Mouse (Mus musculus): Measurements from ENCODE around the gene Lamb1. TPM values are rescaled to one million over a fixed set of nuclear protein-coding genes. Genes with fewer than 3 reads are reported as not detected.

Lamb1 gene
- total and polyA plus RNA-seq, 3 experiments, result 0.11 TPM; not detected in 2

DNA sequence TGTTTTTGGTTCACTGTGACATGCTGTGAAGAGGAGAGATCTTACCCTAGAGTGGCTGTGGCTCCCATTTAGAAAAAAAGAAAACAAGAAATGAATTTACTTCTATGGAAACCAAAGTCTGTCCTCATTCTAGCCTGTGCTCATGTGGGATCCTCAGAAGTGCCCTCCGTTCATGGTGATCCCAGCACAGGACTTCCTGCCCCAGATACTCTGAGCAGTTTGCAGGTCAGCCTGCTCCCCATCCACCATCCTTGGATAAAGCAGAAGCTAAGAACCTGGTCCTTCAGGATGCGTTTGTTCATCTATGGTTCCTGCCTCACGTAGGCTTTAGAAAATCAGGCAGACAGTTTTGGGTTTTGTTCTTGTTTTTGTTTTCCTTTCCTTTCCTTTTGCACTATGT lies 3.3 kb downstream of the Lamb1 start:
- H3K27me3 ChIP-seq (ENCODE audit: insufficient read depth, low read length), result peaks cover 20% of the 10 kb centered on the region; the same call in 1 of the 2 replicates
- no peak overlapping the region for H3K4me3 ChIP-seq (ENCODE audit: low read depth, low read length)
- H3K9me3 ChIP-seq (replicated peaks), result no peaks in the 10 kb centered on the region
- no peak for TF ChIP-seq GATA2 (IDR thresholded peaks at IDR 0.05; ENCODE audit: borderline replicate concordance, low read depth, low read length)
- TF ChIP-seq CTCF (IDR thresholded peaks at IDR 0.05; ENCODE audit: low read depth, low read length), result no peak
- TF ChIP-seq GATA1 (IDR thresholded peaks at IDR 0.05; ENCODE audit: borderline replicate concordance, low read length), result no peak
- no peak for TF ChIP-seq TAL1 (conservative IDR thresholded peaks at IDR 0.05; ENCODE audit: low read depth, low read length)
- no peak for TF ChIP-seq POLR2AphosphoS5 (IDR thresholded peaks at IDR 0.05; ENCODE audit: insufficient replicate concordance, low read depth, low read length)
- no peaks in the 10 kb centered on the region for H3K4me1 ChIP-seq (ENCODE audit: insufficient read depth, low read depth, low read length)
- DNase-seq (ENCODE audit: low spot score) (no peak), ATAC-seq (ENCODE audit: extremely low read depth, insufficient number of reproducible peaks, low FRiP score, poor library complexity, severe bottlenecking) (no peak)
- no peaks in the 10 kb centered on the region for H3K36me3 ChIP-seq (replicated peaks)

DNA sequence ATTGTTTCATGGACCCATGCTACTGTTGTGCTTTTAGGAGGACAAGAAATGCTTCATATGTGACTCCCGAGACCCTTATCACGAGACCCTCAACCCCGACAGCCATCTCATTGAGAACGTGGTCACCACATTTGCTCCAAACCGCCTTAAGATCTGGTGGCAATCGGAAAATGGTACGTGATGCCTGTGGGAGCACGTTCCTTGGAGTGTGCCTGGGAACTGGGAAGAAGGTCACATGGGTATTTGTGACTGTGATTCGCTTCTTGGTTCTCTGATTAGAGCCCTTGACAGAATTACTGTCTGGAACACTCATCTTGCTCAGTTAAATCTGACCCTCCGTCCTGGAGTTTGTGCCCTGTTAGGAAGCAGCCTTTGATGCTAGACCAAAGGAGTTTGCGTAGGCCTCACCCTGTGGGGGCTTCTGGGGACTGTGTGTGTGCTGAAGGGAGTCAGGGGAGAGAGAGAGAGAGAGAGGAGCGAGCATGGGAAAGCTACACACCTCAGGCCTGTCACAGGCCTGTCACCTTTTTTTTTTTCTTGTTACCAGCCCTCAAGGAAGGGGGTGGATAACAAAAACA lies 4.1 kb downstream of the Lamb1 start:
- DNase-seq (ENCODE audit: low spot score) (no peak), ATAC-seq (ENCODE audit: extremely low read depth, insufficient number of reproducible peaks, low FRiP score, poor library complexity, severe bottlenecking) (no peak)

DNA sequence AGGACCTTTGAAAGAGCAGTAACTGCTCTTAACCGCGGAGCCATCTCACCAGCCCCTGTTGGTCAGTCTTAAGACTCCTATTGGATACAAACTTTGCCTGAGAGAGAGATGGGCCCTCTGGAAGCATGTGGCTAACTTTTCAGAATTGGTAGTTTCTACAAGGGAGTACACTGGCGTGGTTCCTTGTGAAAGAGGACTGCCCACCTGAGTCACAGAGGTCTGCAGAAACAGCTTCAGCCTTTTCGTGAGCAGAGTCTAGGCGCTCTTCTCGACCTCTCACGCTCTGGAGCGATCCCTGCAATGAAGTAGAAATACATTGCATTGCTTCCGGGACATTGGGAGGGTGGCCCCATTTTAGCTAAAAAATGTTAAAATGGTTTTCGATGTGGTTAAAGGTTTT lies 5.3 kb downstream of the Lamb1 start:
- Histone ChIP-seq H3K4me1 (ENCODE audit: insufficient read depth, low read depth, low read length) (no peaks in the 10 kb centered on the region), H3K36me3 (replicated peaks) (no peaks in the 10 kb centered on the region), H3K9me3 (replicated peaks) (no peaks in the 10 kb centered on the region), H3K27me3 (ENCODE audit: insufficient read depth, low read length) (peaks cover 13% of the 10 kb centered on the region; the same call in 1 of the 2 replicates), H3K4me3 (ENCODE audit: low read depth, low read length) (no peak overlapping the region)
- no peak for TF ChIP-seq GATA1 (IDR thresholded peaks at IDR 0.05; ENCODE audit: borderline replicate concordance, low read length)
- no peak for TF ChIP-seq CTCF (IDR thresholded peaks at IDR 0.05; ENCODE audit: low read depth, low read length)
- TF ChIP-seq POLR2AphosphoS5 (IDR thresholded peaks at IDR 0.05; ENCODE audit: insufficient replicate concordance, low read depth, low read length), result no peak
- TF ChIP-seq TAL1 (conservative IDR thresholded peaks at IDR 0.05; ENCODE audit: low read depth, low read length), result no peak
- no peak for TF ChIP-seq GATA2 (IDR thresholded peaks at IDR 0.05; ENCODE audit: borderline replicate concordance, low read depth, low read length)
- DNase-seq (ENCODE audit: low spot score), result no peak
- no peak for ATAC-seq (ENCODE audit: extremely low read depth, insufficient number of reproducible peaks, low FRiP score, poor library complexity, severe bottlenecking)

More for the DNA sequence above, 4.1 kb downstream of the Lamb1 start:
- H3K4me1 ChIP-seq (ENCODE audit: insufficient read depth, low read depth, low read length), result no peaks in the 10 kb centered on the region
- H3K27me3 ChIP-seq (ENCODE audit: insufficient read depth, low read length), result peaks cover 20% of the 10 kb centered on the region; the same call in 1 of the 2 replicates
- no peak overlapping the region for H3K4me3 ChIP-seq (ENCODE audit: low read depth, low read length)
- no peaks in the 10 kb centered on the region for H3K9me3 ChIP-seq (replicated peaks)
- no peak for TF ChIP-seq CTCF (IDR thresholded peaks at IDR 0.05; ENCODE audit: low read depth, low read length)
- TF ChIP-seq TAL1 (conservative IDR thresholded peaks at IDR 0.05; ENCODE audit: low read depth, low read length), result no peak
- no peak for TF ChIP-seq GATA1 (IDR thresholded peaks at IDR 0.05; ENCODE audit: borderline replicate concordance, low read length)
- TF ChIP-seq POLR2AphosphoS5 (IDR thresholded peaks at IDR 0.05; ENCODE audit: insufficient replicate concordance, low read depth, low read length), result no peak
- no peak for TF ChIP-seq GATA2 (IDR thresholded peaks at IDR 0.05; ENCODE audit: borderline replicate concordance, low read depth, low read length)
- no peaks in the 10 kb centered on the region for H3K36me3 ChIP-seq (replicated peaks)

DNA sequence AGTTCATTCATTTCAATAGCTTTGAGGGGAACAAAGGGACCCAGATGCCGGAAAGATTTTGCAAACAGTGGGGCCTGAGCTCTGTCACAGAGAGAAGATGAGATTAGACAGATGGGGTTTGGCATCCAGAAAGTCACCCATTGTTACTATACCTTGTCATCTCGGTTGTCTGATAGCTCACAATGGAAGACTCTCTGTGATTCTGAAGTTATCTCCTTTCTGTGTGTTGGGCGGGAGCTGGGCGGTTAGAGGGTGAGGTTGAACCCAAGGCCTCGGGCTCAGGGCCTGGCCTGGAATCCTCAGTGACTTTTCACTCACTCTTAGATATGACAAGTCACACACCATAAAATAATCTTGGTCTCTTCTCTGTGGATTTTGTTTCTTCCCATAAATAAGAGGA lies 5.7 kb downstream of the Lamb1 start:
- TF ChIP-seq GATA1 (IDR thresholded peaks at IDR 0.05; ENCODE audit: borderline replicate concordance, low read length) (no peak), TAL1 (conservative IDR thresholded peaks at IDR 0.05; ENCODE audit: low read depth, low read length) (no peak), POLR2AphosphoS5 (IDR thresholded peaks at IDR 0.05; ENCODE audit: insufficient replicate concordance, low read depth, low read length) (no peak), GATA2 (IDR thresholded peaks at IDR 0.05; ENCODE audit: borderline replicate concordance, low read depth, low read length) (no peak), CTCF (IDR thresholded peaks at IDR 0.05; ENCODE audit: low read depth, low read length) (no peak)
- H3K4me1 ChIP-seq (ENCODE audit: insufficient read depth, low read depth, low read length), result no peaks in the 10 kb centered on the region
- no peaks in the 10 kb centered on the region for H3K36me3 ChIP-seq (replicated peaks)
- no peaks in the 10 kb centered on the region for H3K9me3 ChIP-seq (replicated peaks)
- ATAC-seq (ENCODE audit: extremely low read depth, insufficient number of reproducible peaks, low FRiP score, poor library complexity, severe bottlenecking) (no peak), DNase-seq (ENCODE audit: low spot score) (no peak)
- peaks cover 9% of the 10 kb centered on the region; the same call in 1 of the 2 replicates for H3K27me3 ChIP-seq (ENCODE audit: insufficient read depth, low read length)
- no peak overlapping the region for H3K4me3 ChIP-seq (ENCODE audit: low read depth, low read length)

DNA sequence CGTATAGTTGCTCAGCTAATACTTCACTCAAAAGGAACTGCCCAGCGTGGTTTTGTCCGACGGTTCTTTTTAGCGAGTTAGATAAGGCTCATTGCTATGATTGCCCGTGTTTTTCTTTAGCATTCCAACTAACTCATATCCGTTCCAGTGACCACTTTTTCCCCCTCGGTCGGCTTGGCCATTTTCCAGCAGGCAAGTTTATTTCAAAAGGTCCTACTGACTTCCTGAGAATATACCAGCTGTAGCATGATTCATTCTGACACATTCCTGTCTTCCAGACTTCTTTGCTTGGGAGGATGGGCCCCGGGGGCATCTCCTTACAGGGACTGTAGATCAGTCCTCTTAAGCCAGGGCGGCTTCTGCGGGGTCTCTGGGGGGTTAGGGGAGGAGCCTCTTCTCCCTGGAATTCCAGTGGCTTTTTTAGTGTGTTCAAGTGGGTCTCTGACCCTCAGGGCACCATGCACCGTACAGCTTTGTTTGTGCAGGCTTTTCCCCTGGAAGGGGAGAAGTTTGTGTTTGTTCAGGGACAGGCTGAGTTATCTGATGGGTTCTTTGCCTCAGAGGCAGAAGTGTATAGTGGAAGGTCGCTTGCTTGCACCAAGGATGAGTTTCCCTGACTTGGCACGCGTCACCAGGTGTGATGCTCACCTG lies 6.5 kb downstream of the Lamb1 start:
- Histone ChIP-seq H3K36me3 (replicated peaks) (no peaks in the 10 kb centered on the region), H3K27me3 (ENCODE audit: insufficient read depth, low read length) (peaks cover 4% of the 10 kb centered on the region; the same call in 1 of the 2 replicates), H3K4me1 (ENCODE audit: insufficient read depth, low read depth, low read length) (no peaks in the 10 kb centered on the region), H3K9me3 (replicated peaks) (no peaks in the 10 kb centered on the region), H3K4me3 (ENCODE audit: low read depth, low read length) (no peak overlapping the region)
- TF ChIP-seq GATA1 (IDR thresholded peaks at IDR 0.05; ENCODE audit: borderline replicate concordance, low read length), result no peak
- TF ChIP-seq GATA2 (IDR thresholded peaks at IDR 0.05; ENCODE audit: borderline replicate concordance, low read depth, low read length), result no peak
- TF ChIP-seq POLR2AphosphoS5 (IDR thresholded peaks at IDR 0.05; ENCODE audit: insufficient replicate concordance, low read depth, low read length), result no peak
- no peak for TF ChIP-seq TAL1 (conservative IDR thresholded peaks at IDR 0.05; ENCODE audit: low read depth, low read length)
- no peak for DNase-seq (ENCODE audit: low spot score)
- ATAC-seq (ENCODE audit: extremely low read depth, insufficient number of reproducible peaks, low FRiP score, poor library complexity, severe bottlenecking), result no peak

DNA sequence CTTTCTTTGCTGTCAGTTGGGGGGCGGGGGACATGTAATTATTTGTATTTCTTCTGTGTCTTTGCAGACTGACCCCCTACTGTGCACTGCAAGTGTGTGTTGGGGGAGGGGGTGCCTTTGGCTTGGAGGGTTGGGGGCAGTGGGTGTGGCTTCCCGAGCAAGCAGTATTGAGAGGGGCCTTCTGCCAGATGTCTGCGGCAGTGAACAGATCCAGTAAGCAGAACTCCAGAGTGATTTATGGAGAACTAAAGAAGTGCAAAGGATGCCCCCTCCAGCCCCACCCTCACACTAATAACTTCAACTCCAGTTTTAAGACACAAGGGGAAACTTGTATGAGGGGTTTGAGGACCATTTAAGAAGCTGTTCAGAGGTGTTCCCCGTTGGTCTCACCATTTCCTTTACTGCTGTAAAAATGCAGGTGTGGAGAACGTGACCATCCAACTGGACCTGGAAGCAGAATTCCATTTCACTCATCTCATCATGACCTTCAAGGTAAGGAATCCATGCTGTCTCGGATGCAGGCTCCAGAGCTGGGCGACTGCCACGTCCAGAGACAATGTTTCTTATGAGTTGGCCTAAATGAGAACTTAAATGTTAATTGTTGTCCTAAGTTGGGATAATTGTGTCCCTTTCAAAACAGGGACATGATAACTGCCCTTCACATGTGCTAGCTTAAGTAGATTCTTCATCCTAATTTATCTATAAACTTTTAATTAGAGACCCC lies 7.1 kb downstream of the Lamb1 start:
- Histone ChIP-seq H3K4me3 (ENCODE audit: low read depth, low read length) (no peak overlapping the region), H3K9me3 (replicated peaks) (no peaks in the 10 kb centered on the region), H3K27me3 (ENCODE audit: insufficient read depth, low read length) (no peaks in the 10 kb centered on the region; the same call in 1 of the 2 replicates), H3K36me3 (replicated peaks) (no peaks in the 10 kb centered on the region), H3K4me1 (ENCODE audit: insufficient read depth, low read depth, low read length) (no peaks in the 10 kb centered on the region)
- DNase-seq (ENCODE audit: low spot score) (no peak), ATAC-seq (ENCODE audit: extremely low read depth, insufficient number of reproducible peaks, low FRiP score, poor library complexity, severe bottlenecking) (no peak)
- TF ChIP-seq POLR2AphosphoS5 (IDR thresholded peaks at IDR 0.05; ENCODE audit: insufficient replicate concordance, low read depth, low read length) (no peak), GATA2 (IDR thresholded peaks at IDR 0.05; ENCODE audit: borderline replicate concordance, low read depth, low read length) (no peak), CTCF (IDR thresholded peaks at IDR 0.05; ENCODE audit: low read depth, low read length) (no peak), TAL1 (conservative IDR thresholded peaks at IDR 0.05; ENCODE audit: low read depth, low read length) (no peak), GATA1 (IDR thresholded peaks at IDR 0.05; ENCODE audit: borderline replicate concordance, low read length) (no peak)
